Mouse (Mus musculus) liver, embryonic 14.5 days (tissue): ENCODE measurements around the gene Bves.

Source experiments
- CTCF ChIP-seq: IDR thresholded peaks from 2 replicates; pipeline ENCODE4 v1.5.1; 2016; ENCODE audit warnings: antibody characterized with exemption, low read depth, control low read depth
- EP300 ChIP-seq: IDR thresholded peaks from 2 replicates; pipeline ENCODE4 v1.6.1; 2016; ENCODE audit warnings: antibody characterized with exemption, low read depth

DNA sequence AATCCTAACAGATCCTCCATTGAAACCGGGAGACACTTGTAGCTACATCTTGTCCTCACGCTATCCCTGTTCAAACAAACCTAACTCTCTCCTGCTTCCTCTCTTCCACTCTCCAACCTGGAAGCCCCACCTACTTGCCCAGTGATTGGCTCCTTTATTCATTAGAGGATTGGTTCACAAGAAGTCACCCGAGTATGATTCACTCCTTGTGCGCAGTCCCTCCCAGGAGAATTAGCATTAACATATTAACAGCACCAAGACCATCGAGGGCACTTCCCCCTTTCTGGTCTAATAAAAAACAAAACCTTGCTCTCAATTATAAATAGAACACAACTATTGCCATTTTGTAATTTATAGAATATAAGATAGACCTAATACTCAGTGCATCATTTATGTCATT, 40.5 kb upstream of the Bves start:
- TF ChIP-seq CTCF: no peak
- TF ChIP-seq EP300: no peak
